Mouse (Mus musculus) induced T-regulatory cell, adult 2 months (primary cell): ENCODE data around the gene Lrg1.
A peak's percentile ranks its signal among the peaks of the same experiment; 100 is the strongest.

Experiments used
- DNase-seq: peaks from one replicate; pipeline ENCODE4 v3.0.0-alpha.2; 2012; ENCODE audit warnings: low read depth

The Lrg1 gene

GRCm38 (mm10) chr17:56121826-56122225 is at the start of gene Lrg1:
Lrg1 (minus strand) TSS chr17:56122001.
- DNase-seq = no peak

DNA sequence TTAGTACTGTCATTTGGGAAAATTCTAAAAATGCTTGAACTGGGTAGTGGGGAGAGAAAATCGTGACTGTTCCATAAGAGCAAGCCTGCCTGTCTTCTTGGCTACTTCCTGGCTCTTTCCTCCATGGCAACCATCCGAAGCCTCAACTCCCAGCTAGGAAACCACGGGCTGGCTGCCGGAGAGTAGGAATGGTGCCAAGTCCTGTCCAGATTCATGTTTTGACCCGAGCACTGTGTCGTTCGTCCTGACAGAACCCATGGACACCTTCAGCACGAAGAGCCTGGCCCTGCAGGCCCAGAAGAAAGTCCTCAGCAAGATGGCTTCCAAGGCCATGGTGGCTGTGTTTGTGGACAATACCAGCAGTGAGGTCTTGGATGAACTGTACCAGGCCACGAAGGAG is 49.7 kb upstream of the Lrg1 start:
- no peak for DNase-seq

GRCm38 (mm10) chr17:56170636-56171035 is 48.8 kb upstream of the Lrg1 start:
- no peak for DNase-seq

DNA sequence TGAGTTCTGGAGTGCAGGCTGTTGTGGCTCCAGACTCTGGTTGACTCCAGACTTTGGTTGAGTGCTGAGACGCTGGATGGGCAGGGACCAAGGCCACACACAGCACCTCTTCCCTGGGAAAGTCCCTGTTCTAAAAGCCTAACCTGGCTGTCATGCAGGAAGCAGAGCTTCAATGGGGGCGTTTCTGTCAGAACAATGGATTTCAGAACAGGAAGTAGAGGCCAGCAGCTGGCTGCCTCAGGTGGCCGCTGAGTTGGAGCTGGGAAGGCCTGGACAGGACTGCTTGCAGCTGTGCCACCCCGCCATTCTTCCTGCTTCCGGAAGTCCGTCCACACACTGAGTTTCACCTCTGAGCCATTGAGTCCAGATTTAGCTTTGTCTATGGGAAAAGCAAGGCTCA is 48.0 kb upstream of the Lrg1 start:
- peak; percentile 53 for DNase-seq

- no peak for DNase-seq
Measured at GRCm38 (mm10) chr17:56165671-56166070, 43.9 kb upstream of the Lrg1 start.

- DNase-seq = no peak
Measured at GRCm38 (mm10) chr17:56164510-56164909, 42.7 kb upstream of the Lrg1 start.

GRCm38 (mm10) chr17:56163523-56164102 is 41.8 kb upstream of the Lrg1 start:
- peak; percentile 93 for DNase-seq

GRCm38 (mm10) chr17:56162231-56162774 is 40.5 kb upstream of the Lrg1 start, which contains the start of gene Tnfaip8l1:
Tnfaip8l1 (plus strand) TSS chr17:56162477.
- peak; percentile 96 for DNase-seq

DNA sequence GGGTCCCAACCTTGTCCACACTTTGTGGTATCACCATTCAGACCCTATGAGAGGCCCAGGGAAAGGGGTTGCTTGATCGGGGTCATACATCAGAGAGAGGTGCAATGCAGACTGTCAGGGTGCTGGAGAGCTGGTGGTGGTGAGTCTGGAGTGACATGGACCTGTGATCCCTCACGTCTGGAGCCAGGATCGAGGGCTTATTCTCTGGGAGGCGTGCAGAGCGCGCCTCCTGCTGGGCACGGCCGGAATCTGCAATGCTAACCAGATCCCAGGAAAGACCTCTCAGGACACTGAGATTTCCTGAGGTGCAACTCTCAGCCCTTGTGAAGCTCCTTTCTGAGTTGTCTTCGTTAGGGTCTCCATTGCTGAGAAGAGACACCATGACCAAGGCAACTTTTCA is 37.9 kb upstream of the Lrg1 start:
- peak; percentile 73 for DNase-seq

DNA sequence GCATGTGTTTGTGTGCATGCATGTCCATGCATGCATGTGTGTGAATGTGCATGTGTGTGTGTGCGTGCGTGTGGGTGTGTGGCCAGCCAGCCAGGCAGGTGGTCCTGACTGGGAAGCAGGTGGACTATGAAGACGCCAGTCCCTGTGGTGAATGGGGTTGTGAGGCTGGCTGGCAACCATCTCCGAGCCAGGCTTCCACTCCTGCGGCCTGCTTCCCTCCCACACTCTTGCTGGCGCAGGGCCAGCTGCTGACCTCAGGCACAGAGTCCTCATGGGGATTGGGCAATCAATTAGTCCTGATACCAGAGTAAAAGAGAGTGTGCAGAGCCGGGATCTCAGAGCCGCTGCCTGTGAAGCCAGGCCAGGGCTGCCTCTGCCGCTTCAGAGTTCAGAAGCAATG is 31.8 kb upstream of the Lrg1 start:
- DNase-seq = no peak

- no peak for DNase-seq
Measured at GRCm38 (mm10) chr17:56149897-56150296, 28.1 kb upstream of the Lrg1 start.

DNA sequence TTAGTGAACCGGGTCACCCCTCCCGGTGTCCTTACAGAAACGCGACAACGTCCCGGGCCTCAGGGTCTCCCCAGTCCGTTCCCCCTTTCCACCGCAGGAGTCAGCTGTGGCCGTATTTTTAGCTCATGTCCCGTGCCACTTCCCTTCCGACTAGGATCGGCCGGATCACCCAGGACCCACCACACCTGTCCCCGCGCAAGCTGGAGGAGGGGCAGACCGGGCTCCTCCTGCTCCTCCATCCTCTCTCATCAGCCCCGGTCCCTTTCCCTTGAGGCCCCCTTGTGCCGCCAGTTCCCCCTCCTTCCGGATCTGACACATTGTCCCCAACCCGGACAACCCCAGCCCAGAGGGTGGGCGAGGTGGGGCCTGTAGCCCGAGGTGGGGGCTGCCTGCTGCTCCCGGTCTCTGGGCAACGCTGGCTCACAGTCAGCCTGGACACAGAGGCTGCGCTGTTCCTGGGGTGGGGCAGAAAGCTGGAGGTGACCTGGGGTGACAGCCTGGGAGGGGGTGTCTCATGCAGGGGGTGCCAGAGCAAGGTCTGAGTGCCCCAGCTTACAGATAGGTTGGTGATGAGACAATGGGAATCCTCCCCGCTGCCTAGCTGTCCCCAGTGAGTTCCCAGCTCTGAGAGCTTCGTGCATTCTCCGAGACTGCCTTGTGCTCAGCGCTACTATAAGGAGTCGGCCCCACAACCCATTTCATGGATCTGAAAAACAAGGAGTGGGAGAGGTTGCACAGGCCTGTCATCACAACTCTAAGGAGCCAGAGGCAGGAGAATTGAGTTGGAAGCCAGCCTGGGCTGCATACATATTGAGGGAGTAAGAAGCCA is 27.2 kb upstream of the Lrg1 start:
- DNase-seq = no peak

DNA sequence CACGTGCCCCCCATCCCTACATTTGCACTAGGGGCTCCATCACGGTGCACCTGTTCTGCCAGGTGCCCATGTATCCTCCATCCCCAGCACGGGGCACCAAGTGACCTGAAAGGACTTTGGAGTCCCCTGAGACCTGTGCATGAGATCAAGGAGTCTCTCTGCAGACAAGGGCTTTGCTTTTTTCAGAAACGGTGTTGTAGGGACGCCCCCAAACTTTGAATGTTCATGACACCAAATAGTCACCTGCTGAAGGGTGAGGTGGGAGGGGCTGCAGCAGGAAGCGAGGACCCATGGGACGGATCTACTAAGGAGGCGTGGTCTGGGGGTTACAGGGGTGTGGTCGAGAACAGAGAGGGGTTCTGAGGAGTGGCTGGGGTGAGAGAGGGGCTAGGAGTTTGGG is 26.5 kb upstream of the Lrg1 start:
- DNase-seq = no peak

DNA sequence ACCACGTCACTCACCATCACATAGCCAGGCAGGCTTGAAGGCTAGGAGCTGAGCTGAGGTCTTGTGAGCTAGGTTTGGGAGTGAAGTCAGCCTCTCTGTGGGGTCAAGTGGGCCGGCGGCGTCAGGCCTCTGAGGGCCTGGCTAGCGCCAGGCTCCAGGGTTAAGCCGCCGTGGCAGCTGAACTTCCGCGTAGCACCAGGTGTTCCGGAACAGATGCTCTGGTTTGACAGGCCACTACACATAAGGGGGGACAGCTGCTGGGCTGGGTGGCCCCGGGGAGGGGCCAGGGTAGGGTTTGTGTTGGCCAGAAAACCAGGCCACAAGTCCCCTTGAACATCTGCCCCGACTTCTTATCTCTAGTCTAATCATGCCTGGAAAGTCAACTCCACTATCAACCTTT is 25.6 kb upstream of the Lrg1 start:
- no peak for DNase-seq

- DNase-seq = no peak
Measured at GRCm38 (mm10) chr17:56146131-56146530, 24.3 kb upstream of the Lrg1 start.

DNA sequence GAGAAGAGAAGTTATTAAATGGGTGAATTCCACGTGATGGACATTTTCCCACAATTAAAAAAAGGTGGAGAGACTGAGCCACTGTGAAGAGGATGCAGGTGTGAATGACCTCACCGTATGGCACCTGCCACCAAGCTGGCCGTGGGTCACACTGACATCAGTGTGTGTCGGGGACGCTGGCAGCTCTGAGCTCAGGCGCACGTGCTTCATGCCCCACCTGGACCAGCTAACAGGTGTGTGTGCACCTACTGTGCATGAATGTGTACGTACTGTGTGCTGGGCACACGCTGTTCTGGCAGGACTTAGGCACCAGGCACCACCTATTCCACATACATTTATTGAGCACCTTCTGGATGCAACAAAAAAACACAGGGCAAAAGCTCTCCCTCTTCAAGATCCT is 22.7 kb upstream of the Lrg1 start:
- no peak for DNase-seq

- DNase-seq = no peak
Measured at GRCm38 (mm10) chr17:56141702-56142605, 20.2 kb upstream of the Lrg1 start.

- peak; percentile 64 for DNase-seq
Measured at GRCm38 (mm10) chr17:56139858-56140595, 18.2 kb upstream of the Lrg1 start, which contains the start of gene Sema6b. Sema6b (minus strand) TSS chr17:56140343.

- DNase-seq = no peak
Measured at GRCm38 (mm10) chr17:56139355-56139754, 17.6 kb upstream of the Lrg1 start.

GRCm38 (mm10) chr17:56137839-56138613 is 16.2 kb upstream of the Lrg1 start:
- no peak for DNase-seq

GRCm38 (mm10) chr17:56136558-56136957 is 14.8 kb upstream of the Lrg1 start:
- no peak for DNase-seq
